Mouse (Mus musculus): Measurements from ENCODE around the gene Fth1.

DNA sequence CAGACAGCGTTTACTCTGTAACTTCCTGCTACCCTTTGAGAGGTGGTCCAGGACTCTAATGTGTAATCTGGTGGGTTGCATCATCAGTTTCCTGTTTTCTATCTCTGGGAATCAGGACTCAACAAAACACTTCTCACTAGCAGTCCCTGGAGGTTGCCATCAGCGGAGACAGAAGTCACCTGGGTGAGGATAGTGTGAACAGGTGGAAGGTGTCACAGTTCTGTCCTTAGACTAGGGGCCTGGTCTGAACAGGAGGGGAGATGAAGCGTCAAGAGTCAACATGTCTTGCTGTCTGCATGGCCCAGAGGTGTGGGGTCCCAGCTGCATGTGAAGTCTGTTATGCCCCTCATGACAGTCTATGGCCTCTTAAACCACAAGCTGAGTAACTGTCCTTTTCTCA lies 27.5 kb upstream of the Fth1 start:
- TF ChIP-seq CTCF (IDR thresholded peaks at IDR 0.05; ENCODE audit: low read depth) (no peak), EP300 (IDR thresholded peaks at IDR 0.05; ENCODE audit: low read depth) (no peak)

All from heart, postnatal 0 days (tissue).